Mouse (Mus musculus) myocyte (in vitro differentiated cells): Measurements from ENCODE around the gene Msrb3.

Source experiments
- E2F4 ChIP-seq: IDR thresholded peaks from one replicate; pipeline ENCODE4 v1.6.1; 2011; ENCODE audit warnings: mild to moderate bottlenecking, control low read depth, moderate library complexity; ENCODE audit not compliant: insufficient read depth
- MYOD1 ChIP-seq, 3 experiments: IDR thresholded peaks; one replicate each; pipeline ENCODE4 v1.6.1; 2011; ENCODE audit warnings: control low read depth in 2 of 3, low read depth in 2 of 3, mild to moderate bottlenecking in 2 of 3, moderate library complexity in 1 of 3; ENCODE audit not compliant: insufficient read length in 2 of 3, control insufficient read depth in 1 of 3
- POLR2A ChIP-seq: IDR thresholded peaks from one replicate; pipeline ENCODE4 v1.6.1; 2011; ENCODE audit warnings: low read depth, mild to moderate bottlenecking, control low read depth, moderate library complexity; ENCODE audit not compliant: insufficient read length
- USF1 ChIP-seq: IDR thresholded peaks from one replicate; pipeline ENCODE4 v1.6.1; 2011; ENCODE audit warnings: low read depth, mild to moderate bottlenecking, control low read depth, moderate library complexity

DNA sequence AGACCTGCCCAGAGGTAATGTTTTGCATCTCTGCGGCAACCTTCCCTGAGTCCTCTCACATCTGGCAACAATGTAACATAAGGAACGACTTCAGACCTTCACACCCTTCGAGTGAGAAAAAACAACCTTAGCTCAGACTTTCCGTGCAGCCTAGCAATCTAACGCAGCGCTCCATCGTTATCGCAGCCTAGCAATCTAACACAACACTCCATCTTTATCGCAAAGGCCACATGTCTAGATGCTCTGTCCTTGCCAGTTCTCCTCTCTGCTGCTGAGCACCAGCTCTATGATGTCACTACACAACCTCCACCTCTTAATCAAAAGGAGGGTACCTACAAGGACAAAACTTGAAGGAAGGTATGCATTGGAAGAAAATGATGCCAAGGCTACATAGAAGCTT is 115.5 kb downstream of the Msrb3 start:
- TF ChIP-seq POLR2A, result no peak
- TF ChIP-seq E2F4, result no peak
- no peak for TF ChIP-seq MYOD1 (IDR thresholded peaks at IDR 0.05; ENCODE audit: control insufficient read depth in 1 of 3, insufficient read length in 2 of 3, low read depth in 2 of 3)
- TF ChIP-seq USF1, result no peak
